Mouse (Mus musculus): Measurements from ENCODE around the gene Olfr775. TPM values are rescaled to one million over a fixed set of nuclear protein-coding genes. Genes with fewer than 3 reads are reported as not detected.

Gene Olfr775
- not detected for total RNA-seq (2023)

DNA sequence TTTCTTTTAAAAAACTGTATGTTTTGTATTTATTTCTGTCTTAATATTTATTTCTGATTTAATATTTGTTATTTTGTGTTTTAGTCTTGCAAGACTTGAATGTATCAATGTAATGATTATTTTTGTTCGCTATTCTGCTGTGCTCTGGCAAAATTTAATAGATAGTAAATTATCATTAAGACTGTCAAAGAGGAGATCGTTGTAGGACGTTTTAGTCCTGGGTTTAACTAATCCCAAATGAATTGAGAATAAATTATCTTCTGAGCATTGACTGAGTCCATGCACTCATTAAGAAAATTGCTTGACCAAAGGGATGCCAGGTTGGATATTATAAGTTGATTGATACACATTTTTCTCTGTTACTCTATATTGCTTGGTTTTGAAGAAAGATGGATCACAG is at the start of gene Olfr775:
Gene Olfr775, plus strand, starts transcription at position 301 of the 400 bp plus-strand sequence.

DNA sequence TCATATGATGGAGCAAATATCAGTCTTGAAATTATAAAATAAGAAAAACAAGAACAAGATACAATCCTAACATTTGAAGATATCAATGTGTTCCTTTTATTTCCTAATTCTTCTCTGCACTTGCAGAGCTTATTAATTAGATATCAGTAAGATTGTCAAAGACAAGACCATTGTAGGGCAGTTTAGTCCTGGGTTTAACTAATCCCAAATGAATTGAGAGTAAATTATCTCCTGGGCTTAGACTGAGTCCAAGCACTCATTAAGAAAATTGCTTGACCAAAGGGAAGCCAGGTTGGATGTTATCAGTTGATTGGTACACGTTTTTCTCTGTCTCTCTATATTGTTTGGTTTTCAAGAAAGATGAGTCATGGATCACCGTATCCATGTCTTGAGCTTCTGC is 12.3 kb upstream of the Olfr775 start, which contains the start of gene Olfr774:
Gene Olfr774, plus strand, starts transcription at position 301 of the 400 bp plus-strand sequence.

DNA sequence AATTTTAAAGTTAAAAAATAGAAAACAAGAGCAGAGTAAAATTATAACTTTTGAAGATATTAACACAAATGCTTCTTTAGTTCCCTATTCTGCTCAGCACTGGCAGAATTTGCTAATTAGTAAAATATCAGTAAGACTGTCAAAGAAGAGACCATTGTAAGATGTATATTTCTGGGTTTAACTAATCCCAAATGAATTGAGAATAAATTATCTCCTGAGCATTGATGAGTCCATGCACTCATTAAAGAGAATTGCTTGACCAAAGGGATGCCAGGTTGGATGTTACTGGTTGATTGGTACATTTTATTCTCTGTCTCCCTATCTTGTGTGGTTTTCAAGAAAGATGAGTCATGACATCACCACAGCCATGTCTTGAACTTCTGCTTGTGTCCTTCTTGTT is 10.6 kb downstream of the Olfr775 start, which contains the start of gene Olfr776:
Gene Olfr776, plus strand, starts transcription at position 301 of the 400 bp plus-strand sequence.

DNA sequence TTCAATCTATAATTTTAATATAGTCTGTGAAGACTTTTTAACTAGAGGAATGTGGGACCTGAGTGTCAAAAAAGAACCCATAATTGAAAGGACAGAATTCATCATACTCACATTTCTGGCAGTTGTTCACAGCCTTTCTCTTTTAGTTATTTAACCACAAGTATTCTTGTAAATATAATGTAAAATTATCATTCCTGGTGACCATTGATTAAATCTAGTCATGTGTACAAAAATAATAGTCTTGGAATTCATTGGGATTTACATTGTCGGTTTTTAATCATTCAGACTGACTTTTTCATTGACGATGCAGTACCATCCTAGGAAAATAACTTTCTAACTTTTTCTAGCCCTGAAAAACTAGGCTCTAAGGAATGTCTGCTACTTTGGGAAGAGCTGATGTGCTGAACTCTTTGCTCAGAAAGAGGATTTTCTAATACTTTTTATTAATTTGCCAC is 22.9 kb downstream of the Olfr775 start, which contains the start of gene Olfr777:
Gene Olfr777, minus strand, starts transcription at position 405 of the 455 bp plus-strand sequence.

Other genes with a start within 250 kb of the Olfr775 start
- gene Olfr763, start 237.6 kb upstream of the Olfr775 start, total RNA-seq (2023), result not detected
- gene Olfr764-ps1, start 208.5 kb upstream of the Olfr775 start, total RNA-seq (2023), result not detected
- gene Olfr765, start 198.4 kb upstream of the Olfr775 start, total RNA-seq (2023), result not detected
- not detected for gene Olfr766-ps1, start 179.4 kb upstream of the Olfr775 start, total RNA-seq (2023)
- gene Olfr767, start 165.5 kb upstream of the Olfr775 start, total RNA-seq (2023), result not detected
- not detected for gene Olfr768, start 149.0 kb upstream of the Olfr775 start, total RNA-seq (2023)
- not detected for gene Olfr769, start 130.6 kb upstream of the Olfr775 start, total RNA-seq (2023)
- not detected for gene Olfr770, start 109.4 kb upstream of the Olfr775 start, total RNA-seq (2023)
- gene Olfr771, start 83.7 kb upstream of the Olfr775 start, total RNA-seq (2023), result not detected
- gene Olfr772, start 70.5 kb upstream of the Olfr775 start, total RNA-seq (2023), result not detected
- not detected for gene Olfr773, start 61.0 kb upstream of the Olfr775 start, total RNA-seq (2023)
- not detected for gene Olfr774, start 12.2 kb upstream of the Olfr775 start, total RNA-seq (2023)
- gene Olfr776, start 10.7 kb downstream of the Olfr775 start, total RNA-seq (2023), result not detected
- gene Olfr777, start 23.1 kb downstream of the Olfr775 start, total RNA-seq (2023), result not detected
- gene Olfr780, start 69.7 kb downstream of the Olfr775 start, total RNA-seq (2023), result not detected
- gene Olfr781, start 80.4 kb downstream of the Olfr775 start, total RNA-seq (2023), result not detected
- not detected for gene Olfr782, start 100.4 kb downstream of the Olfr775 start, total RNA-seq (2023)
- under 1 TPM in 1 of 2 experiments, not detected in 1; 0.13 TPM for gene Olfr784, start 135.7 kb downstream of the Olfr775 start, total RNA-seq (2023)
- not detected for gene Olfr785, start 157.0 kb downstream of the Olfr775 start, total RNA-seq (2023)
- not detected for gene Olfr786, start 178.9 kb downstream of the Olfr775 start, total RNA-seq (2023)
- gene Olfr787, start 213.4 kb downstream of the Olfr775 start, total RNA-seq (2023), result not detected
- gene Olfr788, start 222.6 kb downstream of the Olfr775 start, total RNA-seq (2023), result not detected
- not detected for gene Olfr789, start 236.3 kb downstream of the Olfr775 start, total RNA-seq (2023)